Comparison of ENCODE assay signal across 18 mouse cellular contexts in genomic region chr6:122252146-122252545, GRCm38 (mm10). TPM values are rescaled to one million over a fixed set of nuclear protein-coding genes. Genes with fewer than 3 reads are reported as not detected.
DNase-seq lines count a peak whose midpoint lies in the region; ATAC-seq and TF ChIP-seq lines count a peak whose summit lies in the region.
"Had no signal": no experiment of that assay in that cellular context is flagged by ENCODE, and none has a peak within 500 bp of the region (broad histone marks: within the 10 kb centered on the region; RNA-seq: fewer than 3 reads in every experiment).

No protein-coding gene starts in this region.

- H3K9me3 ChIP-seq in intestine, postnatal 0 days (ENCODE audit: control insufficient read depth) = no peaks in the 10 kb centered on the region
- H3K9me3 ChIP-seq in intestine, embryonic 16.5 days (ENCODE audit: control insufficient read depth, low read length) = no peaks in the 10 kb centered on the region
- H3K9me3 ChIP-seq: embryonic facial prominence, embryonic 13.5 days; heart, embryonic 10.5 days; hindbrain, embryonic 10.5 days had no signal

- peak; percentile 5 for DNase-seq in embryo, embryonic 10.5 days (ENCODE audit: low spot score)
- DNase-seq in embryo, embryonic 10 days (ENCODE audit: low spot score) = no peak
- DNase-seq in 416B (ENCODE audit: low read depth) = peak; percentile 51
- peak; percentile 6 for DNase-seq in brain, embryonic 18.5 days (ENCODE audit: low read depth, low spot score)
- DNase-seq in cerebellum, adult 18-20 months = no peak
- DNase-seq in left cerebral cortex, adult 18-20 months (ENCODE audit: low spot score in 2 of 2) = no peak
- DNase-seq: adrenal gland, postnatal 10 days; B cell, adult 2 months; layer of hippocampus, postnatal 36 days had no signal

- no peak overlapping the region for H3K27ac ChIP-seq in intestine, postnatal 0 days (ENCODE audit: low read depth, low read length)
- no peak overlapping the region for H3K27ac ChIP-seq in intestine, embryonic 16.5 days (ENCODE audit: low read length)
- H3K27ac ChIP-seq: embryonic facial prominence, embryonic 13.5 days; heart, embryonic 10.5 days; hindbrain, embryonic 10.5 days; macrophage had no signal

- no peak for ATAC-seq in intestine, postnatal 0 days
- no peak for ATAC-seq in intestine, embryonic 16.5 days

- H3K27me3 ChIP-seq in intestine, postnatal 0 days (replicated peaks; ENCODE audit: control insufficient read depth, insufficient read depth, low read length) = no peaks in the 10 kb centered on the region
- no peaks in the 10 kb centered on the region for H3K27me3 ChIP-seq in intestine, embryonic 16.5 days (replicated peaks; ENCODE audit: control insufficient read depth, insufficient read depth, low read length)
- H3K27me3 ChIP-seq: embryonic facial prominence, embryonic 13.5 days had no signal

- 0 out of 2 replicates have a peak, but pooled peaks have one; percentile 23 for TF ChIP-seq CTCF in intestine, postnatal 0 days (IDR thresholded peaks at IDR 0.05; ENCODE audit: low read depth)

- H3K4me3 ChIP-seq in intestine, postnatal 0 days (ENCODE audit: low read depth, low read length) = no peak overlapping the region
- H3K4me3 ChIP-seq in intestine, embryonic 16.5 days (ENCODE audit: low read length) = no peak overlapping the region
- H3K4me3 ChIP-seq: embryonic facial prominence, embryonic 13.5 days; heart, embryonic 10.5 days; hindbrain, embryonic 10.5 days; myocyte had no signal

- WGBS in intestine, postnatal 0 days = 56% methylated on average over 1 of the region's 1 CpGs
- WGBS in intestine, embryonic 16.5 days = 35% methylated on average over 1 of the region's 1 CpGs

- no peaks in the 10 kb centered on the region for H3K36me3 ChIP-seq in intestine, postnatal 0 days (ENCODE audit: control insufficient read depth, insufficient read depth)
- no peaks in the 10 kb centered on the region for H3K36me3 ChIP-seq in intestine, embryonic 16.5 days (ENCODE audit: control insufficient read depth, insufficient read depth, low read length)
- H3K36me3 ChIP-seq: embryonic facial prominence, embryonic 13.5 days; heart, embryonic 10.5 days; hindbrain, embryonic 10.5 days had no signal

- no peak overlapping the region for H3K4me2 ChIP-seq in intestine, postnatal 0 days (replicated peaks; ENCODE audit: low read depth)
- no peak overlapping the region for H3K4me2 ChIP-seq in intestine, embryonic 16.5 days (ENCODE audit: low read depth, low read length)
- H3K4me2 ChIP-seq: embryonic facial prominence, embryonic 13.5 days; liver, embryonic 11.5 days had no signal

- no peak overlapping the region for H3K9ac ChIP-seq in intestine, postnatal 0 days (ENCODE audit: low read depth, low read length)
- H3K9ac ChIP-seq in intestine, embryonic 16.5 days (ENCODE audit: low read depth, low read length) = no peak overlapping the region
- H3K9ac ChIP-seq: embryonic facial prominence, embryonic 13.5 days had no signal

- no peaks in the 10 kb centered on the region for H3K4me1 ChIP-seq in intestine, postnatal 0 days (replicated peaks; ENCODE audit: control insufficient read depth, insufficient read depth, low read length)
- no peaks in the 10 kb centered on the region for H3K4me1 ChIP-seq in intestine, embryonic 16.5 days (ENCODE audit: control insufficient read depth, insufficient read depth, low read length)
- H3K4me1 ChIP-seq: embryonic facial prominence, embryonic 13.5 days; heart, embryonic 10.5 days; hindbrain, embryonic 10.5 days had no signal

RNA-seq across cellular contexts. Expression of gene Klrg1, which starts 30.5 kb away (rescaled TPM):
- polyA plus RNA-seq in intestine, postnatal 0 days (2015; fragmentation: Nextera tagmentation; extraction: Ambion mirVana) = 0.08 TPM in 1 of 2 replicates, not detected in the other
- not detected in 2 replicates for polyA plus RNA-seq in intestine, embryonic 16.5 days (2015; fragmentation: Nextera tagmentation; extraction: Ambion mirVana)
- total RNA-seq in left cerebral cortex, adult 18-20 months (2021) = under 1 TPM in 1 of 2 experiments, not detected in 1; 0.23 TPM
- polyA plus RNA-seq: embryonic facial prominence, embryonic 13.5 days; heart, embryonic 10.5 days; kidney, embryonic 14.5 days; liver, embryonic 11.5 days; macrophage; myocyte had no signal

RNA-seq across cellular contexts. Expression of gene M6pr, which starts 56.4 kb away (rescaled TPM):
- 91.7 and 92.2 TPM in 2 replicates for polyA plus RNA-seq in intestine, postnatal 0 days (2015; fragmentation: Nextera tagmentation; extraction: Ambion mirVana)
- polyA plus RNA-seq in intestine, embryonic 16.5 days (2015; fragmentation: Nextera tagmentation; extraction: Ambion mirVana) = 142 and 147 TPM in 2 replicates
- total RNA-seq in left cerebral cortex, adult 18-20 months (2021) = 10 to 100 TPM; 72.9 to 79.3 TPM

Comparison
In these comparisons a context has a peak if more than half of its experiments do, and no peak if none do; other contexts are left out.
1. DNase-seq: peak in embryo, embryonic 10.5 days (single experiment), 416B (single experiment) and brain, embryonic 18.5 days (single experiment); none in embryo, embryonic 10 days (single experiment), cerebellum, adult 18-20 months (0 of 2) and left cerebral cortex, adult 18-20 months (0 of 2).